Comparison of ENCODE assay signal across 18 mouse cellular contexts in the genomic region with DNA sequence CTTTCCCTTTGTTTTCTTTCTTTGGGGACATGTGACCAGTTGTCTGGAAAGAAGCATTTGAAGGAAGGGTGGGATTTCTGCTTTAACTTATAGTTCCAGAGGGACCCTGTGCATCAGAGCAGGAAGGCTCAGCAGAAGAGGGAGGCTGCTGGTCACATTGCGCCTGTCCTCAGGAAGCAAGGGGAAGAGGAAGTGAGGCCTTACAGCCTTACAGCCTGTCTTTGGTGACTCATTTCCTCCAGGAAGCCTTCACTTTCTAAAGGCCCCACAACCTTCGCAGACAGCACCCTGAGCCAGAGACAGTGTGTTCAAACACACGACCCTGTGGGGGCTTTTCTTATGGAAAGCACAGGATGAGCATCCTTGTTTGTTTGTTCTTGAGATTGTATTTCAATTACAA.
"Had no signal": no experiment of that assay in that cellular context is flagged by ENCODE, and none has a peak within 500 bp of the region (broad histone marks: within the 10 kb centered on the region; RNA-seq: fewer than 3 reads in every experiment).

No protein-coding gene starts in this region.

- H3K4me1 ChIP-seq: kidney, embryonic 15.5 days; limb, embryonic 15.5 days; stomach, embryonic 15.5 days had no signal

- H3K27ac ChIP-seq: kidney, embryonic 15.5 days; limb, embryonic 15.5 days; liver, embryonic 14.5 days; midbrain, embryonic 15.5 days; neural tube, embryonic 12.5 days; stomach, embryonic 15.5 days had no signal

- DNase-seq: kidney, adult 2 months; kidney, postnatal 25 days; layer of hippocampus, postnatal 36 days; lung, adult 2 months; lung, postnatal 10 days; retina, postnatal 1 day; right cerebral cortex, postnatal 4 days; spleen, adult 18-20 months; thymus, adult 2 months; thymus, postnatal 36 days had no signal

- ATAC-seq: intestine, embryonic 16.5 days; midbrain, embryonic 15.5 days had no signal

- H3K27me3 ChIP-seq: limb, embryonic 15.5 days; megakaryocyte, embryonic 14.5 days; midbrain, embryonic 15.5 days; stomach, embryonic 15.5 days had no signal

- H3K9me3 ChIP-seq: kidney, embryonic 15.5 days; limb, embryonic 15.5 days; midbrain, embryonic 15.5 days; neural tube, embryonic 12.5 days; stomach, embryonic 15.5 days had no signal

- H3K4me3 ChIP-seq: kidney, embryonic 15.5 days; limb, embryonic 15.5 days; megakaryocyte, embryonic 14.5 days; midbrain, embryonic 15.5 days; neural tube, embryonic 12.5 days; stomach, embryonic 15.5 days had no signal
